Mouse (Mus musculus) brain, embryonic 14.5 days (tissue): Measurements from ENCODE around the gene Runx2.

Experiments used
- CTCF ChIP-seq: fragments of 200-500 bp; IDR thresholded peaks from 2 replicates; pipeline ENCODE4 v1.5.1; 2012; ENCODE audit warnings: inconsistent platforms, mild to moderate bottlenecking, moderate library complexity, borderline replicate concordance; ENCODE audit not compliant: insufficient read depth, insufficient read length; ENCODE audit errors: extremely low read depth
- POLR2A ChIP-seq: fragments of 200-500 bp; IDR thresholded peaks from 2 replicates; pipeline ENCODE4 v1.6.1; 2012; ENCODE audit warnings: mild to moderate bottlenecking, inconsistent platforms, borderline replicate concordance; ENCODE audit not compliant: poor library complexity, insufficient read depth, insufficient read length, severe bottlenecking; ENCODE audit errors: extremely low read depth

DNA sequence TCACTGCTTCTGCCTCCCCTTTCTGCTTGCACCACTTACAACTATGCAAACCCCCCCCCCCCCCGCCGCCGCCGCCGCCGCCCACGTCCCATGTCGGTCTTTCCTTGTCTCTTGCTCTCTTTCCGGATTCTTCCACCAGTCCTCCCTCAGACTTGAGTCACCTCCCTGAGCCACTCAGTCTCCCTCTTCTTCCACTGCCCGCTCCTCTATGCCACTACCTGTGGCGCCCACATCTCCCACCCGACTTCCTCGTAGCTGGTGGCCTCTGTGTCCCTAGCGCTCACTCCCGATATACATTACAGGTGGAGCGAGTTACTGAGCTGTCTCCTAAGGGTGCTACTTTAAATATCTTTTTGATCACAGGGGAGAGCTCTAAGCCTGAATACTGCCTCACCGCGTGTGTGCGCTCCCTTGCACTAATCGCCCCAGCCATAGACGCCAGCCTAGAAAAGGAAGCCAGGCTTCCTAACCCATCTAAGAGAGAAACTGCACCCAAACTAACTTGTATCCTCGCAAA lies 76.4 kb downstream of the Runx2 start:
- TF ChIP-seq CTCF = no peak
- no peak for TF ChIP-seq POLR2A
